Mouse (Mus musculus) lung, postnatal 10 days (tissue): ENCODE data around the gene Tufm.
A peak's percentile ranks its signal among the peaks of the same experiment; 100 is the strongest.

Experiments
- DNase-seq: peaks from one replicate; pipeline ENCODE4 v3.0.0; 2021

The Tufm gene

GRCm38 (mm10) chr7:126487052-126487483, at the start of gene Tufm:
TSS of gene Tufm (plus strand) at chr7:126487361.
- DNase-seq = peak; percentile 98

- DNase-seq = no peak
Measured at GRCm38 (mm10) chr7:126440134-126440533, 47.0 kb upstream of the Tufm start.

GRCm38 (mm10) chr7:126443997-126444396, 43.2 kb upstream of the Tufm start:
- DNase-seq = no peak

GRCm38 (mm10) chr7:126444536-126444935, 42.6 kb upstream of the Tufm start:
- no peak for DNase-seq

- no peak for DNase-seq
Measured at GRCm38 (mm10) chr7:126445104-126445815, 41.9 kb upstream of the Tufm start.

- no peak for DNase-seq
Measured at GRCm38 (mm10) chr7:126446217-126446616, 40.9 kb upstream of the Tufm start.

- no peak for DNase-seq
Measured at GRCm38 (mm10) chr7:126448481-126448880, 38.7 kb upstream of the Tufm start.

GRCm38 (mm10) chr7:126449991-126450390, 37.2 kb upstream of the Tufm start:
- DNase-seq = no peak

GRCm38 (mm10) chr7:126450641-126451040, 36.5 kb upstream of the Tufm start:
- no peak for DNase-seq

GRCm38 (mm10) chr7:126452244-126452643, 34.9 kb upstream of the Tufm start:
- DNase-seq = no peak

GRCm38 (mm10) chr7:126453861-126454260, 33.3 kb upstream of the Tufm start:
- DNase-seq = no peak

GRCm38 (mm10) chr7:126455242-126455641, 31.9 kb upstream of the Tufm start:
- no peak for DNase-seq

GRCm38 (mm10) chr7:126456382-126457266, 30.5 kb upstream of the Tufm start:
- DNase-seq = no peak

GRCm38 (mm10) chr7:126458225-126458624, 28.9 kb upstream of the Tufm start:
- DNase-seq = no peak

- no peak for DNase-seq
Measured at GRCm38 (mm10) chr7:126458844-126459618, 28.1 kb upstream of the Tufm start.

- no peak for DNase-seq
Measured at GRCm38 (mm10) chr7:126460623-126461399, 26.4 kb upstream of the Tufm start.

- DNase-seq = no peak
Measured at GRCm38 (mm10) chr7:126461626-126462025, 25.5 kb upstream of the Tufm start.

- no peak for DNase-seq
Measured at GRCm38 (mm10) chr7:126463004-126463403, 24.2 kb upstream of the Tufm start, which contains the start of gene Atp2a1. TSS of gene Atp2a1 (minus strand) at chr7:126463108.

GRCm38 (mm10) chr7:126463547-126463946, 23.6 kb upstream of the Tufm start:
- DNase-seq = no peak

GRCm38 (mm10) chr7:126464121-126464520, 23.0 kb upstream of the Tufm start:
- peak; percentile 62 for DNase-seq

- DNase-seq = no peak
Measured at GRCm38 (mm10) chr7:126464836-126465235, 22.3 kb upstream of the Tufm start.
